Mouse (Mus musculus): ENCODE measurements around the gene Mmachc. TPM values are rescaled to one million over a fixed set of nuclear protein-coding genes. Genes with fewer than 3 reads are reported as not detected.

Mmachc gene
- total and polyA plus RNA-seq, 3 experiments: 10.0 to 32.1 (median 15.4) TPM

DNA sequence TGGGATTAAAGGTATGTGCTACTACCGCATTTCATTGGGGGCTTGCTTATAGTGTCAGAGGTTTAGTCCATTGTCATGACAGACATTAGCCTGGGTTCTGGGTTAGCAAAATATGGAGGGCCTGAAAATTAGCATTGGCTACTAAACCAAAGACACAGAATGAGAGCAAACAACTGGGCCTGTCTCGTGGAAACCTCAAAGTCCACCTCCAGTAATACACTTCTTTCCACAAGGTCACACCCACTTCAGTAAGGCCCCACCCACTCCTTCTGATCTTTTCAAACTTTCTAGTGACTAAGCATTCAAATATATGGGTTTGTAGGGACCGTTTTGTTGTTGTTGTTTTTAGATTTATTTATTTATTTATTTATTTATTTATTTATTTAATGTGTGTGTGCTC lies 21.3 kb upstream of the Mmachc start:
- H3K9me3 ChIP-seq (replicated peaks; ENCODE audit: low read length): no peaks in the 10 kb centered on the region
- 0 out of 2 replicates have a peak, but pooled peaks cover 2% of the 10 kb centered on the region for H3K79me2 ChIP-seq (replicated peaks; ENCODE audit: control insufficient read depth, extremely low read depth, insufficient read depth, poor library complexity, severe bottlenecking)
- H3K4me2 ChIP-seq (ENCODE audit: insufficient read depth, low read depth, poor library complexity, severe bottlenecking): no peak overlapping the region
- H3K36me3 ChIP-seq (replicated peaks in 1 of 2; ENCODE audit: control insufficient read depth in 1 of 2, insufficient read depth in 1 of 2, low read length in 1 of 2): no peaks in the 10 kb centered on the region
- no peak overlapping the region for H3K4me3 ChIP-seq (replicated peaks in 1 of 3; ENCODE audit: low read depth in 2 of 3, low read length in 2 of 3, poor library complexity in 1 of 3)
- no peak overlapping the region for H3K27ac ChIP-seq (ENCODE audit: insufficient read depth, low read depth)
- in situ Hi-C loops (cut with MboI; ENCODE audit: low pct_ligation_motif_present, low pct_unique_long_range_greater_than_20kb, low sequenced_read_pairs): no loop called here
- no peak for DNase-seq (ENCODE audit: extremely low read depth)
- no peak overlapping the region for H3K9ac ChIP-seq (ENCODE audit: insufficient read depth, low read depth)
- H3K4me1 ChIP-seq (ENCODE audit: control insufficient read depth in 1 of 2, insufficient read depth in 2 of 2): no peaks in the 10 kb centered on the region
- no peaks in the 10 kb centered on the region for H3K27me3 ChIP-seq (replicated peaks)
- dilution Hi-C loops (cut with MboI; ENCODE audit: extremely low pct_ligation_motif_present, extremely low pct_unique_long_range_greater_than_20kb, low sequenced_read_pairs): no loop called here
- no peak for TF ChIP-seq ETS1 (conservative IDR thresholded peaks at IDR 0.05; ENCODE audit: low read depth, low read length)
- TF ChIP-seq ZNF384 (IDR thresholded peaks at IDR 0.05; ENCODE audit: low read depth, low read length): no peak
- no peak for TF ChIP-seq BHLHE40 (IDR thresholded peaks at IDR 0.05; ENCODE audit: low read depth, low read length)
- TF ChIP-seq MYC (IDR thresholded peaks at IDR 0.05; ENCODE audit: low read depth, low read length): no peak
- no peak for TF ChIP-seq MAX (IDR thresholded peaks at IDR 0.05; ENCODE audit: low read length)
- no peak for TF ChIP-seq POLR2A (IDR thresholded peaks at IDR 0.05; ENCODE audit: low read depth, low read length)
- no peak for TF ChIP-seq IRF4 (IDR thresholded peaks at IDR 0.05; ENCODE audit: low read depth, low read length)
- TF ChIP-seq MAFK (IDR thresholded peaks at IDR 0.05; ENCODE audit: insufficient replicate concordance, low read length): no peak
- TF ChIP-seq USF1 (IDR thresholded peaks at IDR 0.05; ENCODE audit: low read depth, low read length): no peak
- TF ChIP-seq PAX5 (IDR thresholded peaks at IDR 0.05; ENCODE audit: low read length): no peak
- no peak for TF ChIP-seq ELF1 (IDR thresholded peaks at IDR 0.05; ENCODE audit: low read depth, low read length)
- TF ChIP-seq SIN3A (IDR thresholded peaks at IDR 0.05; ENCODE audit: low read length): no peak
- no peak for TF ChIP-seq HCFC1 (IDR thresholded peaks at IDR 0.05; ENCODE audit: low read depth, low read length)
- TF ChIP-seq JUN (IDR thresholded peaks at IDR 0.05; ENCODE audit: insufficient read depth, low read depth, low read length): no peak
- no peak for TF ChIP-seq SMC3 (IDR thresholded peaks at IDR 0.05; ENCODE audit: low read depth, low read length)
- no peak for TF ChIP-seq NELFE (IDR thresholded peaks at IDR 0.05; ENCODE audit: low read depth, low read length)
- no peak for TF ChIP-seq UBTF (IDR thresholded peaks at IDR 0.05; ENCODE audit: low read depth, low read length)
- no peak for TF ChIP-seq NRF1 (IDR thresholded peaks at IDR 0.05; ENCODE audit: low read depth, low read length)
- no peak for TF ChIP-seq CTCF (conservative IDR thresholded peaks at IDR 0.05 in 1 of 2, IDR thresholded peaks at IDR 0.05 in 1 of 2; ENCODE audit: low read depth in 2 of 2, low read length in 2 of 2)
- no peak for TF ChIP-seq TBP (conservative IDR thresholded peaks at IDR 0.05; ENCODE audit: low read depth, low read length)

GRCm38 (mm10) chr4:116727401-116727800 lies 19.2 kb upstream of the Mmachc start:
- DNase-seq (ENCODE audit: extremely low read depth): no peak
- H3K9me3 ChIP-seq (replicated peaks; ENCODE audit: low read length): no peaks in the 10 kb centered on the region
- no peak overlapping the region for H3K27ac ChIP-seq (ENCODE audit: insufficient read depth, low read depth)
- H3K27me3 ChIP-seq (replicated peaks): no peaks in the 10 kb centered on the region
- in situ Hi-C loops (cut with MboI; ENCODE audit: low pct_ligation_motif_present, low pct_unique_long_range_greater_than_20kb, low sequenced_read_pairs) (no loop called here), dilution Hi-C loops (cut with MboI; ENCODE audit: extremely low pct_ligation_motif_present, extremely low pct_unique_long_range_greater_than_20kb, low sequenced_read_pairs) (no loop called here)
- no peak overlapping the region for H3K4me2 ChIP-seq (ENCODE audit: insufficient read depth, low read depth, poor library complexity, severe bottlenecking)
- peaks cover 4% of the 10 kb centered on the region; the same call in 1 of the 2 replicates for H3K79me2 ChIP-seq (replicated peaks; ENCODE audit: control insufficient read depth, extremely low read depth, insufficient read depth, poor library complexity, severe bottlenecking)
- TF ChIP-seq JUND (conservative IDR thresholded peaks at IDR 0.05; ENCODE audit: low read depth, low read length) (no peak), SMC3 (IDR thresholded peaks at IDR 0.05; ENCODE audit: low read depth, low read length) (no peak), E2F4 (IDR thresholded peaks at IDR 0.05; ENCODE audit: insufficient replicate concordance, low read depth, low read length) (no peak), KAT2A (IDR thresholded peaks at IDR 0.05; ENCODE audit: insufficient replicate concordance, low read length) (no peak), GABPA (IDR thresholded peaks at IDR 0.05; ENCODE audit: insufficient replicate concordance, low read depth, low read length) (no peak), EP300 (IDR thresholded peaks at IDR 0.05; ENCODE audit: low read length) (no peak), PAX5 (IDR thresholded peaks at IDR 0.05; ENCODE audit: low read length) (no peak), UBTF (IDR thresholded peaks at IDR 0.05; ENCODE audit: low read depth, low read length) (no peak), IRF4 (IDR thresholded peaks at IDR 0.05; ENCODE audit: low read depth, low read length) (no peak), MXI1 (IDR thresholded peaks at IDR 0.05; ENCODE audit: low read depth, low read length) (no peak), POLR2A (IDR thresholded peaks at IDR 0.05; ENCODE audit: low read depth, low read length) (no peak), MAFK (IDR thresholded peaks at IDR 0.05; ENCODE audit: insufficient replicate concordance, low read length) (no peak), USF2 (conservative IDR thresholded peaks at IDR 0.05; ENCODE audit: low read depth, low read length) (no peak)
- peaks cover 3 to 10% of the 10 kb centered on the region in 2 experiments; a peak in 3 of 4 replicates for H3K4me1 ChIP-seq (ENCODE audit: control insufficient read depth in 1 of 2, insufficient read depth in 2 of 2)
- H3K36me3 ChIP-seq (replicated peaks in 1 of 2; ENCODE audit: control insufficient read depth in 1 of 2, insufficient read depth in 1 of 2, low read length in 1 of 2): peaks cover 0 to 2% of the 10 kb centered on the region in 2 experiments
- no peak overlapping the region for H3K4me3 ChIP-seq (replicated peaks in 1 of 3; ENCODE audit: low read depth in 2 of 3, low read length in 2 of 3, poor library complexity in 1 of 3)
- H3K9ac ChIP-seq (ENCODE audit: insufficient read depth, low read depth): no peak overlapping the region

All from CH12.LX (cell line).